Mouse (Mus musculus): ENCODE data around the gene Dcps. TPM values are rescaled to one million over a fixed set of nuclear protein-coding genes. Genes with fewer than 3 reads are reported as not detected.
A peak's percentile ranks its signal among the peaks of the same experiment; 100 is the strongest.

The Dcps gene
- polyA plus RNA-seq, 1 experiment = 72.8 TPM

- no peaks in the 10 kb centered on the region for H3K79me2 ChIP-seq (ENCODE audit: control insufficient read depth, insufficient read depth)
- H3ac ChIP-seq (ENCODE audit: control insufficient read depth, insufficient read length) = no peak overlapping the region
- H3K36me3 ChIP-seq (ENCODE audit: control insufficient read depth, insufficient read depth) = peaks cover 21% of the 10 kb centered on the region
- no peak overlapping the region for H3K4me2 ChIP-seq (ENCODE audit: low read depth)
- no peak for TF ChIP-seq CEBPB (IDR thresholded peaks at IDR 0.05; ENCODE audit: insufficient read depth, poor library complexity, severe bottlenecking)
- no peak for TF ChIP-seq POLR2AphosphoS2 (IDR thresholded peaks at IDR 0.05; ENCODE audit: insufficient read length, low read depth)
- no peak for TF ChIP-seq TCF3 (IDR thresholded peaks at IDR 0.05; ENCODE audit: insufficient read length, low read depth)
- TF ChIP-seq MYOG (IDR thresholded peaks at IDR 0.05; ENCODE audit: control insufficient read depth in 1 of 3, insufficient read depth in 1 of 3, insufficient read length in 2 of 3, low read depth in 2 of 3) = no peak
- TF ChIP-seq TCF12 (IDR thresholded peaks at IDR 0.05; ENCODE audit: insufficient read depth, poor library complexity, severe bottlenecking) = no peak
- no peak for TF ChIP-seq SRF (IDR thresholded peaks at IDR 0.05; ENCODE audit: control insufficient read depth, insufficient read length, low read depth)
- TF ChIP-seq E2F4 (IDR thresholded peaks at IDR 0.05; ENCODE audit: insufficient read depth) = no peak
- TF ChIP-seq MAX (IDR thresholded peaks at IDR 0.05; ENCODE audit: low read depth) = no peak
- no peak for TF ChIP-seq REST (IDR thresholded peaks at IDR 0.05; ENCODE audit: insufficient read depth, insufficient read length)
- TF ChIP-seq USF1 (IDR thresholded peaks at IDR 0.05; ENCODE audit: low read depth) = no peak
- TF ChIP-seq MYOD1 (IDR thresholded peaks at IDR 0.05; ENCODE audit: control insufficient read depth in 1 of 3, insufficient read length in 2 of 3, low read depth in 2 of 3) = no peak
- H3K27me3 ChIP-seq (ENCODE audit: control insufficient read depth, insufficient read depth, insufficient read length) = no peaks in the 10 kb centered on the region
- H3K4me3 ChIP-seq = no peak overlapping the region
These were observed 51.2 kb downstream of the Dcps start for GRCm38 (mm10) chr9:35124678-35124955.

- Histone ChIP-seq H3K79me2 (ENCODE audit: control insufficient read depth, insufficient read depth) (no peaks in the 10 kb centered on the region), H3K4me2 (ENCODE audit: low read depth) (no peak overlapping the region), H3K36me3 (ENCODE audit: control insufficient read depth, insufficient read depth) (peaks cover 21% of the 10 kb centered on the region), H3K4me3 (no peak overlapping the region), H3K27me3 (ENCODE audit: control insufficient read depth, insufficient read depth, insufficient read length) (no peaks in the 10 kb centered on the region), H3ac (ENCODE audit: control insufficient read depth, insufficient read length) (no peak overlapping the region)
- TF ChIP-seq MYOG (IDR thresholded peaks at IDR 0.05; ENCODE audit: control insufficient read depth in 1 of 3, insufficient read depth in 1 of 3, insufficient read length in 2 of 3, low read depth in 2 of 3) = no peak
- no peak for TF ChIP-seq POLR2AphosphoS2 (IDR thresholded peaks at IDR 0.05; ENCODE audit: insufficient read length, low read depth)
- TF ChIP-seq POLR2A (IDR thresholded peaks at IDR 0.05; ENCODE audit: insufficient read length, low read depth) = no peak
- TF ChIP-seq MAX (IDR thresholded peaks at IDR 0.05; ENCODE audit: low read depth) = no peak
- TF ChIP-seq USF1 (IDR thresholded peaks at IDR 0.05; ENCODE audit: low read depth) = no peak
- TF ChIP-seq TCF3 (IDR thresholded peaks at IDR 0.05; ENCODE audit: insufficient read length, low read depth) = no peak
- no peak for TF ChIP-seq SRF (IDR thresholded peaks at IDR 0.05; ENCODE audit: control insufficient read depth, insufficient read length, low read depth)
- no peak for TF ChIP-seq E2F4 (IDR thresholded peaks at IDR 0.05; ENCODE audit: insufficient read depth)
These were observed 51.8 kb downstream of the Dcps start for GRCm38 (mm10) chr9:35123804-35124677.

- Histone ChIP-seq H3K27me3 (ENCODE audit: control insufficient read depth, insufficient read depth, insufficient read length) (no peaks in the 10 kb centered on the region), H3K79me2 (ENCODE audit: control insufficient read depth, insufficient read depth) (peaks cover 2% of the 10 kb centered on the region), H3K4me3 (no peak overlapping the region), H3K36me3 (ENCODE audit: control insufficient read depth, insufficient read depth) (peaks cover 21% of the 10 kb centered on the region), H3ac (ENCODE audit: control insufficient read depth, insufficient read length) (no peak overlapping the region), H3K4me2 (ENCODE audit: low read depth) (no peak overlapping the region)
- TF ChIP-seq USF1 (IDR thresholded peaks at IDR 0.05; ENCODE audit: low read depth) (no peak), MYOD1 (IDR thresholded peaks at IDR 0.05; ENCODE audit: control insufficient read depth in 1 of 3, insufficient read length in 2 of 3, low read depth in 2 of 3) (no peak), POLR2AphosphoS2 (IDR thresholded peaks at IDR 0.05; ENCODE audit: insufficient read length, low read depth) (no peak), POLR2A (IDR thresholded peaks at IDR 0.05; ENCODE audit: insufficient read length, low read depth) (no peak), E2F4 (IDR thresholded peaks at IDR 0.05; ENCODE audit: insufficient read depth) (no peak), CEBPB (IDR thresholded peaks at IDR 0.05; ENCODE audit: insufficient read depth, poor library complexity, severe bottlenecking) (no peak), MAX (IDR thresholded peaks at IDR 0.05; ENCODE audit: low read depth) (no peak), SRF (IDR thresholded peaks at IDR 0.05; ENCODE audit: control insufficient read depth, insufficient read length, low read depth) (no peak), TCF12 (IDR thresholded peaks at IDR 0.05; ENCODE audit: insufficient read depth, poor library complexity, severe bottlenecking) (no peak)
These were observed 52.4 kb downstream of the Dcps start for GRCm38 (mm10) chr9:35123456-35123803.

GRCm38 (mm10) chr9:35122551-35123266 lies 53.2 kb downstream of the Dcps start:
- Histone ChIP-seq H3ac (ENCODE audit: control insufficient read depth, insufficient read length) (no peak overlapping the region), H3K79me2 (ENCODE audit: control insufficient read depth, insufficient read depth) (peaks cover 4% of the 10 kb centered on the region), H3K4me2 (ENCODE audit: low read depth) (no peak overlapping the region), H3K4me3 (no peak overlapping the region), H3K36me3 (ENCODE audit: control insufficient read depth, insufficient read depth) (peaks cover 21% of the 10 kb centered on the region), H3K27me3 (ENCODE audit: control insufficient read depth, insufficient read depth, insufficient read length) (no peaks in the 10 kb centered on the region)
- TF ChIP-seq REST (IDR thresholded peaks at IDR 0.05; ENCODE audit: insufficient read depth, insufficient read length) = no peak
- no peak for TF ChIP-seq MYOD1 (IDR thresholded peaks at IDR 0.05; ENCODE audit: control insufficient read depth in 1 of 3, insufficient read length in 2 of 3, low read depth in 2 of 3)

- Histone ChIP-seq H3ac (ENCODE audit: control insufficient read depth, insufficient read length) (no peak within 1 kb of the TSS), H3K79me2 (ENCODE audit: control insufficient read depth, insufficient read depth) (peaks cover 26% of the 10 kb centered on the region), H3K4me3 (peak within 1 kb of the TSS; percentile 52), H3K27me3 (ENCODE audit: control insufficient read depth, insufficient read depth, insufficient read length) (no peaks in the 10 kb centered on the region), H3K36me3 (ENCODE audit: control insufficient read depth, insufficient read depth) (peaks cover 8% of the 10 kb centered on the region), H3K4me2 (ENCODE audit: low read depth) (peak within 1 kb of the TSS; percentile 85)
- no peak for TF ChIP-seq E2F4 (IDR thresholded peaks at IDR 0.05; ENCODE audit: insufficient read depth)
- no peak for TF ChIP-seq MAX (IDR thresholded peaks at IDR 0.05; ENCODE audit: low read depth)
- TF ChIP-seq TCF3 (IDR thresholded peaks at IDR 0.05; ENCODE audit: insufficient read length, low read depth) = no peak
- peak; percentile 11 for TF ChIP-seq POLR2AphosphoS2 (IDR thresholded peaks at IDR 0.05; ENCODE audit: insufficient read length, low read depth)
These were observed 56.7 kb downstream of the Dcps start, which contains the start of gene St3gal4 for GRCm38 (mm10) chr9:35119168-35119567. Gene St3gal4, minus strand, starts transcription at chr9:35119268.

Measured in myocyte (in vitro differentiated cells).